Mouse (Mus musculus) cerebellum, adult 9-11 months (tissue): Measurements from ENCODE around the gene Psapl1.

Experiments
- DNase-seq: peaks from one replicate; pipeline ENCODE4 v3.0.0; 2022

The Psapl1 gene

GRCm38 (mm10) chr5:36203916-36204315, at the start of gene Psapl1:
Gene Psapl1 (plus strand): TSS chr5:36204021.
- no peak for DNase-seq

- no peak for DNase-seq
These were observed 48.8 kb upstream of the Psapl1 start for GRCm38 (mm10) chr5:36154879-36155485.

GRCm38 (mm10) chr5:36165424-36166302, 38.2 kb upstream of the Psapl1 start:
- no peak for DNase-seq

GRCm38 (mm10) chr5:36166346-36167013, 37.3 kb upstream of the Psapl1 start:
- DNase-seq = no peak

- peak; percentile 13 for DNase-seq
These were observed 34.7 kb upstream of the Psapl1 start for GRCm38 (mm10) chr5:36168963-36169650.

- DNase-seq = no peak
These were observed 29.2 kb upstream of the Psapl1 start for GRCm38 (mm10) chr5:36174569-36175115.

- no peak for DNase-seq
These were observed 27.4 kb upstream of the Psapl1 start for GRCm38 (mm10) chr5:36176409-36176808.

- DNase-seq = no peak
These were observed 26.9 kb upstream of the Psapl1 start for GRCm38 (mm10) chr5:36176873-36177272.

GRCm38 (mm10) chr5:36178215-36178614, 25.6 kb upstream of the Psapl1 start:
- DNase-seq = no peak

GRCm38 (mm10) chr5:36178785-36179184, 25.0 kb upstream of the Psapl1 start:
- DNase-seq = no peak

- no peak for DNase-seq
These were observed 24.1 kb upstream of the Psapl1 start for GRCm38 (mm10) chr5:36179708-36180107.

- DNase-seq = no peak
These were observed 21.5 kb upstream of the Psapl1 start for GRCm38 (mm10) chr5:36182326-36182725.

- no peak for DNase-seq
These were observed 17.3 kb upstream of the Psapl1 start for GRCm38 (mm10) chr5:36186294-36187053.

- DNase-seq = no peak
These were observed 15.5 kb upstream of the Psapl1 start for GRCm38 (mm10) chr5:36188310-36188709.

GRCm38 (mm10) chr5:36191285-36191684, 12.5 kb upstream of the Psapl1 start:
- no peak for DNase-seq

- DNase-seq = no peak
These were observed 11.9 kb upstream of the Psapl1 start for GRCm38 (mm10) chr5:36191876-36192275.

- no peak for DNase-seq
These were observed 11.1 kb upstream of the Psapl1 start for GRCm38 (mm10) chr5:36192677-36193076.

- DNase-seq = no peak
These were observed 9.2 kb upstream of the Psapl1 start for GRCm38 (mm10) chr5:36194631-36195030.

GRCm38 (mm10) chr5:36195436-36195835, 8.4 kb upstream of the Psapl1 start:
- no peak for DNase-seq

- DNase-seq = no peak
These were observed 4.3 kb upstream of the Psapl1 start for GRCm38 (mm10) chr5:36199519-36199918.

- no peak for DNase-seq
These were observed 1.0 kb upstream of the Psapl1 start for GRCm38 (mm10) chr5:36202781-36203180.

- peak; percentile 18 for DNase-seq
These were observed 400 bp upstream of the Psapl1 start for GRCm38 (mm10) chr5:36203421-36203820.
